ENCODE assay signal across 8 mouse cellular contexts in genomic region chr16:94568335-94569228, GRCm38 (mm10). TPM values are rescaled to one million over a fixed set of nuclear protein-coding genes. Genes with fewer than 3 reads are reported as not detected.
DNase-seq lines count a peak whose midpoint lies in the region; ATAC-seq and TF ChIP-seq lines count a peak whose summit lies in the region.

No protein-coding gene starts in this region.

- H3K27me3 ChIP-seq in G1E (ENCODE audit: insufficient read depth, low read length) = peaks cover 12% of the 10 kb centered on the region; the same call in 1 of the 2 replicates
- no peaks in the 10 kb centered on the region for H3K27me3 ChIP-seq in heart, embryonic 15.5 days
- H3K27me3 ChIP-seq in limb, embryonic 14.5 days (ENCODE audit: control insufficient read depth, insufficient read depth, low read length) = no peaks in the 10 kb centered on the region
- H3K27me3 ChIP-seq in myocyte (ENCODE audit: control insufficient read depth, insufficient read depth, insufficient read length) = no peaks in the 10 kb centered on the region

- peaks cover 31% of the 10 kb centered on the region for H3K79me2 ChIP-seq in myocyte (ENCODE audit: control insufficient read depth, insufficient read depth)

- peak overlapping the region; percentile 60 for H3K4me2 ChIP-seq in heart, embryonic 15.5 days
- peak overlapping the region; percentile 65 for H3K4me2 ChIP-seq in limb, embryonic 14.5 days (replicated peaks; ENCODE audit: low read depth, low read length, severe bottlenecking)
- peak overlapping the region; percentile 90 for H3K4me2 ChIP-seq in myocyte (ENCODE audit: low read depth)

- 2% methylated on average over 53 of the region's 53 CpGs for WGBS in heart, embryonic 15.5 days
- WGBS in limb, embryonic 14.5 days = 2% methylated on average over 37 of the region's 53 CpGs

- peak in 1 of 2 experiments; percentile 51 for DNase-seq in layer of hippocampus, adult 2 months (ENCODE audit: low spot score in 2 of 2)
- no peak for DNase-seq in layer of hippocampus, adult 9-10 months (ENCODE audit: low spot score)
- DNase-seq in G1E (ENCODE audit: low spot score) = no peak
- DNase-seq in limb, embryonic 14.5 days (ENCODE audit: low spot score) = peak; percentile 81
- no peak for DNase-seq in adrenal gland, postnatal 25 days

- TF ChIP-seq POLR2A in cortical plate, adult 2 months (IDR thresholded peaks at IDR 0.05; ENCODE audit: extremely low read depth, insufficient read depth, low read length) = no peak
- TF ChIP-seq POLR2A in limb, embryonic 14.5 days (IDR thresholded peaks at IDR 0.05; ENCODE audit: borderline replicate concordance, extremely low read depth, insufficient read depth, insufficient read length) = peak; percentile 67; the same call in 1 of the 2 replicates
- peak; percentile 67 for TF ChIP-seq POLR2A in myocyte (IDR thresholded peaks at IDR 0.05; ENCODE audit: insufficient read length, low read depth)

- peak; percentile 2; the same call in 1 of the 2 replicates for ATAC-seq in G1E (ENCODE audit: extremely low read depth, insufficient number of reproducible peaks, low FRiP score, poor library complexity, severe bottlenecking)
- ATAC-seq in heart, embryonic 15.5 days (replicated peaks; ENCODE audit: insufficient number of reproducible peaks, insufficient read depth, low FRiP score, low read depth) = peak; percentile 81
- peak; percentile 76; the same call in 1 of the 2 replicates for ATAC-seq in limb, embryonic 14.5 days (ENCODE audit: low FRiP score, low read depth)

- peak overlapping the region; percentile 62 for H3K9ac ChIP-seq in heart, embryonic 15.5 days
- peak overlapping the region; percentile 98 for H3K9ac ChIP-seq in limb, embryonic 14.5 days (ENCODE audit: low read depth, low read length, severe bottlenecking)

- H3K4me1 ChIP-seq in G1E (ENCODE audit: insufficient read depth, low read depth, low read length) = peaks cover 31% of the 10 kb centered on the region
- H3K4me1 ChIP-seq in cortical plate, adult 2 months (ENCODE audit: control insufficient read depth, insufficient read depth, low read length) = peaks cover 7% of the 10 kb centered on the region
- peaks cover 25% of the 10 kb centered on the region for H3K4me1 ChIP-seq in heart, embryonic 15.5 days (replicated peaks)
- H3K4me1 ChIP-seq in limb, embryonic 14.5 days (ENCODE audit: control insufficient read depth, insufficient read depth, low read length) = peaks cover 14% of the 10 kb centered on the region

- peak overlapping the region; percentile 99 for H3ac ChIP-seq in myocyte (ENCODE audit: control insufficient read depth, insufficient read length)

- H3K36me3 ChIP-seq in G1E (replicated peaks) (peaks cover 11% of the 10 kb centered on the region), myocyte (ENCODE audit: control insufficient read depth, insufficient read depth) (no peaks in the 10 kb centered on the region)
- no peaks in the 10 kb centered on the region for H3K36me3 ChIP-seq in heart, embryonic 15.5 days
- no peaks in the 10 kb centered on the region for H3K36me3 ChIP-seq in limb, embryonic 14.5 days (ENCODE audit: control insufficient read depth, insufficient read depth, low read length)

- H3K4me3 ChIP-seq in layer of hippocampus, adult 2 months = peak overlapping the region; percentile 73
- peak overlapping the region; percentile 89 for H3K4me3 ChIP-seq in G1E (ENCODE audit: low read depth, low read length)
- H3K4me3 ChIP-seq in cortical plate, adult 2 months (ENCODE audit: insufficient read depth, low read length) = peak overlapping the region; percentile 58
- peak overlapping the region; percentile 85 for H3K4me3 ChIP-seq in heart, embryonic 15.5 days
- peak overlapping the region; percentile 86 for H3K4me3 ChIP-seq in limb, embryonic 14.5 days (replicated peaks; ENCODE audit: low read length)
- H3K4me3 ChIP-seq in myocyte = peak overlapping the region; percentile 47

- H3K27ac ChIP-seq in layer of hippocampus, adult 2 months = peak overlapping the region; percentile 100
- H3K27ac ChIP-seq in cortical plate, adult 2 months (ENCODE audit: insufficient read depth, low read length) = peak overlapping the region; percentile 98
- H3K27ac ChIP-seq in heart, embryonic 15.5 days = peak overlapping the region; percentile 100
- H3K27ac ChIP-seq in limb, embryonic 14.5 days (replicated peaks; ENCODE audit: low read depth, low read length) = peak overlapping the region; percentile 100

- no peaks in the 10 kb centered on the region for H3K9me3 ChIP-seq in G1E (replicated peaks)
- no peaks in the 10 kb centered on the region for H3K9me3 ChIP-seq in heart, embryonic 15.5 days (replicated peaks)
- no peaks in the 10 kb centered on the region for H3K9me3 ChIP-seq in limb, embryonic 14.5 days (ENCODE audit: control insufficient read depth, low read length)

- no peak for TF ChIP-seq CTCF in layer of hippocampus, adult 2 months (conservative IDR thresholded peaks at IDR 0.05)
- no peak for TF ChIP-seq CTCF in G1E (IDR thresholded peaks at IDR 0.05; ENCODE audit: low read depth, low read length)
- no peak for TF ChIP-seq CTCF in cortical plate, adult 2 months (IDR thresholded peaks at IDR 0.05; ENCODE audit: extremely low read depth, insufficient read depth, low read length)

TF ChIP-seq in myocyte, 11 proteins besides CTCF, POLR2A, EP300 and RAD21:
- peak in 1 of 3 experiments; percentile 9 for TF ChIP-seq MYOG (IDR thresholded peaks at IDR 0.05; ENCODE audit: control insufficient read depth in 1 of 3, insufficient read depth in 1 of 3, insufficient read length in 2 of 3, low read depth in 2 of 3)
- TF ChIP-seq MAX (IDR thresholded peaks at IDR 0.05; ENCODE audit: low read depth) = no peak
- TF ChIP-seq SRF (IDR thresholded peaks at IDR 0.05; ENCODE audit: control insufficient read depth, insufficient read length, low read depth) = no peak
- no peak for TF ChIP-seq TCF3 (IDR thresholded peaks at IDR 0.05; ENCODE audit: insufficient read length, low read depth)
- TF ChIP-seq MYOD1 (IDR thresholded peaks at IDR 0.05; ENCODE audit: control insufficient read depth in 1 of 3, insufficient read length in 2 of 3, low read depth in 2 of 3) = no peak
- no peak for TF ChIP-seq REST (IDR thresholded peaks at IDR 0.05; ENCODE audit: insufficient read depth, insufficient read length)
- TF ChIP-seq POLR2AphosphoS2 (IDR thresholded peaks at IDR 0.05; ENCODE audit: insufficient read length, low read depth) = peak; percentile 69
- no peak for TF ChIP-seq USF1 (IDR thresholded peaks at IDR 0.05; ENCODE audit: low read depth)
- peak; percentile 10 for TF ChIP-seq E2F4 (IDR thresholded peaks at IDR 0.05; ENCODE audit: insufficient read depth)
- no peak for TF ChIP-seq TCF12 (IDR thresholded peaks at IDR 0.05; ENCODE audit: insufficient read depth, poor library complexity, severe bottlenecking)
- no peak for TF ChIP-seq CEBPB (IDR thresholded peaks at IDR 0.05; ENCODE audit: insufficient read depth, poor library complexity, severe bottlenecking)

RNA-seq across cellular contexts. Expression of gene Dyrk1a, which starts 1.2 kb away (rescaled TPM):
- 10 to 100 TPM; 95.0 to 98.9 TPM for total RNA-seq in layer of hippocampus, adult 2 months (2021)
- 97.8 and 106 TPM in 2 replicates for total RNA-seq in G1E (2014; fragmentation: Nextera tagmentation)
- 55.8 and 67.3 TPM in 2 replicates for total RNA-seq in G1E (2017)
- 14.5 and 15.9 TPM in 2 replicates for polyA plus RNA-seq in G1E (2012)
- polyA plus RNA-seq in cortical plate, adult 2 months (2012; rRNA removed) = 41.2 and 41.3 TPM in 2 replicates
- polyA plus RNA-seq in heart, embryonic 15.5 days (2015; fragmentation: Nextera tagmentation; extraction: Ambion mirVana) = 7.1 and 7.3 TPM in 2 replicates
- polyA plus RNA-seq in limb, embryonic 14.5 days (2012; rRNA removed) = 35.0 and 45.1 TPM in 2 replicates
- 12.3 and 15.1 TPM in 2 replicates for polyA plus RNA-seq in limb, embryonic 14.5 days (2014; fragmentation: Nextera tagmentation; extraction: Ambion mirVana)
- 20.7 TPM for polyA plus RNA-seq in myocyte (2012; fragmentation: generic; extraction: Trizol)
- total RNA-seq in adrenal gland, postnatal 25 days (2021) = 59.4 and 76.4 TPM in 2 replicates

RNA-seq across cellular contexts. Expression of gene Vps26c, which starts 42.0 kb away (rescaled TPM):
- total RNA-seq in layer of hippocampus, adult 2 months (2021) = 10 to 100 TPM; 30.7 to 35.2 TPM
- total RNA-seq in G1E (2014; fragmentation: Nextera tagmentation) (27.5 and 37.2 TPM in 2 replicates), G1E (2017) (80.7 and 102 TPM in 2 replicates)
- polyA plus RNA-seq in G1E (2012) (3.2 and 3.4 TPM in 2 replicates), myocyte (2012; fragmentation: generic; extraction: Trizol) (58.3 TPM)
- polyA plus RNA-seq in cortical plate, adult 2 months (2012; rRNA removed) = 44.0 and 46.5 TPM in 2 replicates
- polyA plus RNA-seq in heart, embryonic 15.5 days (2015; fragmentation: Nextera tagmentation; extraction: Ambion mirVana) = 41.0 and 49.6 TPM in 2 replicates
- polyA plus RNA-seq in limb, embryonic 14.5 days (2012; rRNA removed) = 50.3 and 55.3 TPM in 2 replicates
- 55.0 and 55.7 TPM in 2 replicates for polyA plus RNA-seq in limb, embryonic 14.5 days (2014; fragmentation: Nextera tagmentation; extraction: Ambion mirVana)
- total RNA-seq in adrenal gland, postnatal 25 days (2021) = 59.1 and 61.5 TPM in 2 replicates

Comparison
In these comparisons a context has a peak if more than half of its experiments do, and no peak if none do; other contexts are left out.
1. ATAC-seq: peak in every context shown above with its lines; median percentile 81 in heart, embryonic 15.5 days; 76 in limb, embryonic 14.5 days; 2 in G1E.